Mouse (Mus musculus) heart, embryonic 10.5 days (tissue): ENCODE measurements around the gene Pef1. TPM values are rescaled to one million over a fixed set of nuclear protein-coding genes. Genes with fewer than 3 reads are reported as not detected.

Source experiments
- DNase-seq: peaks from one replicate; pipeline ENCODE4 v3.0.0-alpha.2; 2017; ENCODE audit warnings: low spot score
- H3K27ac ChIP-seq: fragments of 300-500 bp; sonication (generic); 2 replicates; pipeline ENCODE4 v1.5.1; 2016; ENCODE audit warnings: mild to moderate bottlenecking
- H3K27me3 ChIP-seq: fragments of 300-500 bp; sonication (generic); 2 replicates; pipeline ENCODE4 v1.6.1; 2016; ENCODE audit warnings: mild to moderate bottlenecking; ENCODE audit not compliant: poor library complexity, insufficient read depth, severe bottlenecking
- H3K36me3 ChIP-seq: fragments of 300-500 bp; sonication (generic); 2 replicates; pipeline ENCODE4 v1.6.1; 2016; ENCODE audit warnings: mild to moderate bottlenecking, moderate library complexity
- H3K4me1 ChIP-seq: fragments of 300-500 bp; sonication (generic); 2 replicates; pipeline ENCODE4 v1.6.1; 2016; ENCODE audit warnings: mild to moderate bottlenecking
- H3K4me3 ChIP-seq: fragments of 300-500 bp; sonication (generic); 2 replicates; pipeline ENCODE4 v1.5.1; 2016; ENCODE audit warnings: mild to moderate bottlenecking, moderate library complexity
- H3K9me3 ChIP-seq: fragments of 300-500 bp; sonication (generic); 2 replicates; pipeline ENCODE4 v1.6.1; 2016; ENCODE audit warnings: mild to moderate bottlenecking, moderate library complexity
- WGBS: fragments of 180-500 bp; shearing (Covaris S2); methylation state at CpG from one replicate; pipeline ENCODE4 v1.1.7; 2016; 5-methylcytosine and 5-hydroxymethylcytosine counted together
- polyA plus RNA-seq: library from polyadenylated mRNA; unstranded; fragments of >200 nt; fragmentation: Nextera tagmentation; extraction: Ambion mirVana; gene quantifications from 2 replicates; pipeline ENCODE4 v1.2.1, GENCODE M21; 2016

Gene Pef1
- polyA plus RNA-seq, 1 experiment from 2014 or later, result 66.1 TPM

- H3K4me1 ChIP-seq, result peaks cover 24% of the 10 kb centered on the region
- no peaks in the 10 kb centered on the region for H3K36me3 ChIP-seq
- WGBS, result 11% methylated on average over 14 of the region's 14 CpGs
- no peak for DNase-seq
- H3K4me3 ChIP-seq, result peak overlapping the region; percentile 89
- no peaks in the 10 kb centered on the region for H3K27me3 ChIP-seq
- peak overlapping the region; percentile 93 for H3K27ac ChIP-seq
- no peaks in the 10 kb centered on the region; the same call in 1 of the 2 replicates for H3K9me3 ChIP-seq
These were observed 4.7 kb downstream of the Pef1 start for GRCm38 (mm10) chr4:130107065-130107443.

GRCm38 (mm10) chr4:130107444-130108131, 5.2 kb downstream of the Pef1 start:
- no peaks in the 10 kb centered on the region for H3K27me3 ChIP-seq
- peaks cover 19% of the 10 kb centered on the region for H3K4me1 ChIP-seq
- 2% methylated on average over 39 of the region's 39 CpGs for WGBS
- no peaks in the 10 kb centered on the region; the same call in 1 of the 2 replicates for H3K9me3 ChIP-seq
- peak; percentile 100 for DNase-seq
- peak overlapping the region; percentile 93 for H3K27ac ChIP-seq
- H3K36me3 ChIP-seq, result no peaks in the 10 kb centered on the region
- H3K4me3 ChIP-seq, result peak overlapping the region; percentile 89

- Histone ChIP-seq H3K4me1 (peaks cover 18% of the 10 kb centered on the region), H3K4me3 (0 out of 2 replicates have a peak overlapping the region, but pooled peaks have one; percentile 8), H3K9me3 (no peaks in the 10 kb centered on the region), H3K27ac (no peak overlapping the region), H3K27me3 (no peaks in the 10 kb centered on the region), H3K36me3 (peaks cover 7% of the 10 kb centered on the region; the same call in 1 of the 2 replicates)
- 80% methylated on average over 3 of the region's 3 CpGs for WGBS
- no peak for DNase-seq
These were observed 6.6 kb downstream of the Pef1 start for GRCm38 (mm10) chr4:130108929-130109328.

GRCm38 (mm10) chr4:130109666-130110065, 7.3 kb downstream of the Pef1 start:
- Histone ChIP-seq H3K4me3 (no peak overlapping the region), H3K36me3 (peaks cover 7% of the 10 kb centered on the region; the same call in 1 of the 2 replicates), H3K9me3 (no peaks in the 10 kb centered on the region), H3K27ac (no peak overlapping the region), H3K27me3 (no peaks in the 10 kb centered on the region), H3K4me1 (peaks cover 18% of the 10 kb centered on the region)
- 91% methylated on average over 9 of the region's 9 CpGs for WGBS
- DNase-seq, result no peak

- no peaks in the 10 kb centered on the region for H3K9me3 ChIP-seq
These were observed 7.7 kb downstream of the Pef1 start for GRCm38 (mm10) chr4:130110091-130110490.

GRCm38 (mm10) chr4:130112299-130112698, 9.9 kb downstream of the Pef1 start:
- Histone ChIP-seq H3K27me3 (no peaks in the 10 kb centered on the region), H3K27ac (no peak overlapping the region), H3K9me3 (no peaks in the 10 kb centered on the region), H3K36me3 (peaks cover 13% of the 10 kb centered on the region; the same call in 1 of the 2 replicates), H3K4me1 (peaks cover 13% of the 10 kb centered on the region), H3K4me3 (no peak overlapping the region)
- 87% methylated on average over 7 of the region's 7 CpGs for WGBS
- no peak for DNase-seq

More at GRCm38 (mm10) chr4:130110091-130110490, 7.7 kb downstream of the Pef1 start:
- DNase-seq, result no peak
- H3K27me3 ChIP-seq, result no peaks in the 10 kb centered on the region
- peaks cover 9% of the 10 kb centered on the region; the same call in 1 of the 2 replicates for H3K36me3 ChIP-seq
- H3K27ac ChIP-seq, result no peak overlapping the region
- H3K4me1 ChIP-seq, result peaks cover 18% of the 10 kb centered on the region
- H3K4me3 ChIP-seq, result no peak overlapping the region
- WGBS, result 87% methylated on average over 7 of the region's 7 CpGs

- 95% methylated on average over 1 of the region's 1 CpGs for WGBS
- DNase-seq, result no peak
- no peak overlapping the region for H3K27ac ChIP-seq
- H3K27me3 ChIP-seq, result no peaks in the 10 kb centered on the region
- H3K9me3 ChIP-seq, result no peaks in the 10 kb centered on the region
- H3K4me1 ChIP-seq, result peaks cover 13% of the 10 kb centered on the region
- H3K36me3 ChIP-seq, result peaks cover 15% of the 10 kb centered on the region
- no peak overlapping the region for H3K4me3 ChIP-seq
These were observed 10.4 kb downstream of the Pef1 start for GRCm38 (mm10) chr4:130112732-130113131.

- Histone ChIP-seq H3K36me3 (peaks cover 51% of the 10 kb centered on the region), H3K27me3 (no peaks in the 10 kb centered on the region), H3K9me3 (no peaks in the 10 kb centered on the region), H3K4me3 (no peak overlapping the region), H3K27ac (no peak overlapping the region), H3K4me1 (peaks cover 21% of the 10 kb centered on the region)
- DNase-seq, result no peak
- 52% methylated on average over 4 of the region's 4 CpGs for WGBS
These were observed 18.4 kb downstream of the Pef1 start for GRCm38 (mm10) chr4:130120752-130121151.

GRCm38 (mm10) chr4:130121560-130121959, 19.2 kb downstream of the Pef1 start:
- Histone ChIP-seq H3K36me3 (peaks cover 59% of the 10 kb centered on the region), H3K27me3 (no peaks in the 10 kb centered on the region), H3K4me3 (no peak overlapping the region), H3K27ac (no peak overlapping the region), H3K9me3 (no peaks in the 10 kb centered on the region), H3K4me1 (peaks cover 21% of the 10 kb centered on the region)
- 67% methylated on average over 8 of the region's 8 CpGs for WGBS
- DNase-seq, result no peak

GRCm38 (mm10) chr4:130123020-130123419, 20.7 kb downstream of the Pef1 start:
- 87% methylated on average over 5 of the region's 5 CpGs for WGBS
- no peaks in the 10 kb centered on the region for H3K27me3 ChIP-seq
- no peak for DNase-seq
- no peaks in the 10 kb centered on the region for H3K9me3 ChIP-seq
- no peak overlapping the region for H3K4me3 ChIP-seq
- peaks cover 21% of the 10 kb centered on the region for H3K4me1 ChIP-seq
- H3K27ac ChIP-seq, result no peak overlapping the region
- H3K36me3 ChIP-seq, result peaks cover 69% of the 10 kb centered on the region

GRCm38 (mm10) chr4:130124110-130124509, 21.8 kb downstream of the Pef1 start:
- H3K36me3 ChIP-seq, result peaks cover 71% of the 10 kb centered on the region
- H3K9me3 ChIP-seq, result no peaks in the 10 kb centered on the region
- no peak overlapping the region for H3K27ac ChIP-seq
- no peak for DNase-seq
- WGBS, result 92% methylated on average over 4 of the region's 4 CpGs
- no peaks in the 10 kb centered on the region for H3K27me3 ChIP-seq
- peaks cover 32% of the 10 kb centered on the region for H3K4me1 ChIP-seq
- no peak overlapping the region for H3K4me3 ChIP-seq

GRCm38 (mm10) chr4:130125164-130125563, 22.8 kb downstream of the Pef1 start:
- H3K9me3 ChIP-seq, result no peaks in the 10 kb centered on the region
- no peak overlapping the region for H3K4me3 ChIP-seq
- no peak for DNase-seq
- peaks cover 42% of the 10 kb centered on the region for H3K4me1 ChIP-seq
- H3K27ac ChIP-seq, result no peak overlapping the region
- no peaks in the 10 kb centered on the region; the same call in 1 of the 2 replicates for H3K27me3 ChIP-seq
- 90% methylated on average over 6 of the region's 6 CpGs for whole genome bisulfite sequencing
- peaks cover 71% of the 10 kb centered on the region for H3K36me3 ChIP-seq

GRCm38 (mm10) chr4:130125935-130126334, 23.6 kb downstream of the Pef1 start:
- Histone ChIP-seq H3K27ac (no peak overlapping the region), H3K9me3 (no peaks in the 10 kb centered on the region), H3K27me3 (peaks cover under 1% of the 10 kb centered on the region; the same call in 1 of the 2 replicates), H3K4me3 (no peak overlapping the region), H3K4me1 (peaks cover 43% of the 10 kb centered on the region), H3K36me3 (peaks cover 71% of the 10 kb centered on the region)
- WGBS, result 78% methylated on average over 5 of the region's 5 CpGs
- DNase-seq, result no peak
